Mouse (Mus musculus) brain, embryonic 18.5 days (tissue): ENCODE results near the gene Tnip3.
A peak's percentile ranks its signal among the peaks of the same experiment; 100 is the strongest.

Experiments
- DNase-seq: peaks from one replicate; pipeline ENCODE4 v3.0.0-alpha.2; 2012; ENCODE audit warnings: low read depth, low spot score

Gene Tnip3

DNA sequence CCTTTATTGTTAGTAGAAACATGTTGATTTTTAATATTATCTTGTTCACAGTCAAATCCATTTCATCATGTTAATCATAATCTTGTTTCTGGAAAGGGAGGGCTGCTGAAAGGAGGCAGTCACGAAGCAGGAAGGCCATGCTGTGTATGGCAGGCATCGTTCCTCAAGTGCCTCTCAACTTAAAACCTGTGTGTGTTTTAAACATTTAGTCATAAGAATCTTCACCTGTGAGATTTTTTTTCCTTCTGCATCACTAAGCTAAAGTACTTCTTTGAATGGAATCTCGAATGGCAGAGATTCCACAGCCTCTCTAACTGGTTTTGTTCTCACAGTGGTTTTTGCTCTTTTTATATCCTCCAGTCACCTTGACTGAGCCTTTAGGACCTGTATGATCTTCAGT lies 121.3 kb downstream of the Tnip3 start:
- no peak for DNase-seq

GRCm38 (mm10) chr6:65647731-65648130 lies 122.6 kb downstream of the Tnip3 start:
- no peak for DNase-seq

GRCm38 (mm10) chr6:65651376-65651775 lies 126.3 kb downstream of the Tnip3 start:
- DNase-seq: no peak

DNA sequence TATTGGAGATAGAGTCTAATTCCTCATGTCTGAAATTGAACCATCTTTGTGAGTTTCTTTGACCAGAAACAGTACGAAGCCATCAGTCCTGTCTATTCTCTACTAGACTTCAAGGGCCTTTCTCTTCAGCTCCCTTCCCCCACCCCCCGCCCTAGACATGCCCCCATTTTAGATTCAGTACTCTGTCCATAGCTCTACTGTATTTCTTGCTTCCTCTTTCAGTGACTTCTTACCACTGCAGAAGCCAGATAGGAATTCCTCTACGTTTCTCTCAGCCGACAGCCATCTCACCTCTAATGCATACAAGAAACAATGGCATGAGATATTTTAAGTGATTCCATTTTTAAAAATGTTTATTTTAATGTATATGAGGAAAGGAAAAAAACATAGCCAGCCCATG lies 136.2 kb downstream of the Tnip3 start:
- DNase-seq: no peak

DNA sequence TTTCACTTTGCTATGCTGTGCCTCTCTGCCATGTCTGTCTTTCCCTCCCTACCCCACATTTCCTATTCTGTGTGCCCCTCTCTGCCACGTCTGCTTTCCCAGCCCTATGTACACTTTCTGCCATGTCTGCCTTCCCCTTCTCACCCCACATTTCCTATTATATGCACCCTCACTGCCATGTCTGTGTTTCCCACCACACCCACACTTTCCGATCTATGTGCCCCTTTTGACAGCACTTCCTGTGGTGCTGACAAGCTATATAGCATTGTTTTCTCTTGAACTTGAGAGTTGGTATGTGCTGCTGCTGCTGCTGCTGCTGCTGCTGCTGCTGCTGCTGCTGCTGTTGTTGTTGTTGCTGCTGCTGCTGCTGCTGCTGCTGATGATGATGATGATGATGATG lies 136.9 kb downstream of the Tnip3 start:
- no peak for DNase-seq

GRCm38 (mm10) chr6:65663990-65664389 lies 138.9 kb downstream of the Tnip3 start:
- no peak for DNase-seq

- no peak for DNase-seq
Measured at GRCm38 (mm10) chr6:65666295-65666694, 141.2 kb downstream of the Tnip3 start.

DNA sequence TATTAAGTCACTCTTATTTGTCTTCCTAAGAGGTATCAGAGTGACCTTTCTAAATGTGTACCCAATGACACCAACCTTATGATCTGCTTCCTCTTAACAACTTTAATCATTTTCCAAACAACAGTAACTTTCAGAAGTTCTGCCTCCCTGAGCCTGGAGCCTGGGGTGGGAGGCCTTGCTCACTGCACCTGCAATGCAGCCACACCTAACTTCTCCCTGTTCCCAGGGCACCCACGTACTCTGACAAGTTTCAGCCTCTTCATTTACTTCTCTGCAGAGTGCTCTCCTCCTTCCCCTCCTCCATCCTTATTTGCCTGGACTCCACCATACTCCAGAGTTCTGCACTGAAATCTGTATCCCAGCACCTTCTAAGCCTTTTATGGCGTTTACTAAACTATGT lies 144.9 kb downstream of the Tnip3 start:
- no peak for DNase-seq

GRCm38 (mm10) chr6:65670981-65671411 lies 145.9 kb downstream of the Tnip3 start:
- no peak for DNase-seq

GRCm38 (mm10) chr6:65671451-65671850 lies 146.3 kb downstream of the Tnip3 start, which contains the start of gene Ndnf:
TSS of gene Ndnf (plus strand) at chr6:65671590.
- DNase-seq: peak; percentile 30

DNA sequence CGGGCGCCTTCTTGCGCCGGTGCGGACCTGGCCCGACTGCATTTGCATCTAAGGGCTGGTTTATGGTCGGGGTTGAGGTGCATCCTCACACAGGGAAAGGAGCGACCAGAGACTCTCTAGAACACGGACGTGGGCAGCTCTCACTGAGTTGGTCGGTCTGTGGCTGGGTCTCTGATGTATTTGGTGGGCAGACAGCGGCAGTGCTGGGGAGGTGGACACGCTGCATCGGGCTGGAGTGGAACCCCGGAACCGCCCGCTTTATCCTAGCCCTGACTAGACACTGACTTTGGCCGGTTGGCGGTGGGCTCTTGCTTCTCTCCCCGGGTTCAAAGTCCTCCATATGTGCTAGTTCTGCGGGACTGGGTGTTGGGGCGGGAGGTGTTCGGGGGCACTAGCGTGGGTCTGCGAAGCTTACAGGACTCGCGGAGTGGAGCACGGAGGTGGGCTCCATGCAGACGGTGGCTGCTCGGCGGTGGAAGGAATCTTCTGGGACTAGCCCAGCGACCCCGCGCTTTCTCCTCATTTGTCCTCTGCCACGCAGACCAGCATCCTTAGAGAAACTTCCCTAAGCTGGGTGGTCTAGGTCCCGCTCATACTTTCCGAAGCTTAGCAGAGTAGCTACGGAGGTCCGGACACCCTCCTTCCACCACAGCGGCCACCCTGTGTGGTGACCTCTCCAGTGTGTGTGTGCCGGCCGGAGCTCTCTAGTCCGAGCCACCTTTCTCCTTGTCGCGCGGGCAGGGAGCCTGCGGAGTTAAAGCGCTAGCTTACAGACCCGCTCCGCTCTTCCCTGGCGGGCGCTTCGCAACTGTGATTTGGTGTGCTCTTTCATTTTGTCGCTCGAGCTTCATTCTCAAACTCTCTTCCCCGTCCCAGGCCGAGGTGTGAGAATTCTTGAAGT lies 147.3 kb downstream of the Tnip3 start:
- no peak for DNase-seq
